Mouse (Mus musculus) A20 (cell line): ENCODE results near the gene Mecom.
"Not testable (repeated sequence)": the region's sequence is repeated elsewhere in the genome, so short reads cannot be mapped to it uniquely, and the experiment has no call there.

Source experiments
- DNase-seq: peaks from one replicate; pipeline ENCODE4 v3.0.0-alpha.2; 2011; ENCODE audit warnings: low read depth, low spot score

Gene Mecom

GRCm38 (mm10) chr3:30253714-30254113 lies 294.1 kb downstream of the Mecom start:
- DNase-seq: no peak

- DNase-seq: no peak
These were observed 299.0 kb downstream of the Mecom start for GRCm38 (mm10) chr3:30248656-30249384.

- DNase-seq: no peak
These were observed 300.6 kb downstream of the Mecom start for GRCm38 (mm10) chr3:30247256-30247655.

- no peak for DNase-seq
These were observed 301.3 kb downstream of the Mecom start for GRCm38 (mm10) chr3:30246431-30247041.

- DNase-seq: no peak
These were observed 301.9 kb downstream of the Mecom start for GRCm38 (mm10) chr3:30245950-30246349.

- DNase-seq: no peak
These were observed 303.4 kb downstream of the Mecom start for GRCm38 (mm10) chr3:30244401-30244871.

GRCm38 (mm10) chr3:30243776-30244275 lies 304.0 kb downstream of the Mecom start:
- DNase-seq: no peak

- no peak for DNase-seq
These were observed 308.4 kb downstream of the Mecom start for GRCm38 (mm10) chr3:30239416-30239815.

- DNase-seq: no peak
These were observed 310.3 kb downstream of the Mecom start for GRCm38 (mm10) chr3:30237493-30237892.

- no peak for DNase-seq
These were observed 313.8 kb downstream of the Mecom start for GRCm38 (mm10) chr3:30234018-30234417.

- DNase-seq: no peak
These were observed 319.7 kb downstream of the Mecom start for GRCm38 (mm10) chr3:30227964-30228670.

GRCm38 (mm10) chr3:30226928-30227370 lies 320.9 kb downstream of the Mecom start:
- no peak for DNase-seq

- not testable (repeated sequence) for DNase-seq
These were observed 322.6 kb downstream of the Mecom start for GRCm38 (mm10) chr3:30225200-30225599.

GRCm38 (mm10) chr3:30220701-30221412 lies 327.0 kb downstream of the Mecom start:
- no peak for DNase-seq

- DNase-seq: no peak
These were observed 327.9 kb downstream of the Mecom start for GRCm38 (mm10) chr3:30219891-30220290.

GRCm38 (mm10) chr3:30219190-30219884 lies 328.5 kb downstream of the Mecom start:
- DNase-seq: no peak

- DNase-seq: no peak
These were observed 333.2 kb downstream of the Mecom start for GRCm38 (mm10) chr3:30214607-30215006.

GRCm38 (mm10) chr3:30213540-30214170 lies 334.2 kb downstream of the Mecom start:
- no peak for DNase-seq

GRCm38 (mm10) chr3:30212802-30213201 lies 335.0 kb downstream of the Mecom start:
- no peak for DNase-seq

GRCm38 (mm10) chr3:30209131-30209530 lies 338.7 kb downstream of the Mecom start:
- no peak for DNase-seq
